Mouse (Mus musculus) spleen, adult 2 months (tissue): ENCODE data around the gene Hoxd10.

Experiments
- CTCF ChIP-seq: fragments of 200-500 bp; IDR thresholded peaks from 2 replicates; pipeline ENCODE4 v1.5.1; 2011; ENCODE audit warnings: mild to moderate bottlenecking, inconsistent platforms; ENCODE audit not compliant: insufficient read depth, insufficient read length, insufficient replicate concordance; ENCODE audit errors: extremely low read depth
- POLR2A ChIP-seq: fragments of 200-500 bp; IDR thresholded peaks from 2 replicates; pipeline ENCODE4 v1.6.1; 2011; ENCODE audit warnings: low read depth, low read length, inconsistent platforms

DNA sequence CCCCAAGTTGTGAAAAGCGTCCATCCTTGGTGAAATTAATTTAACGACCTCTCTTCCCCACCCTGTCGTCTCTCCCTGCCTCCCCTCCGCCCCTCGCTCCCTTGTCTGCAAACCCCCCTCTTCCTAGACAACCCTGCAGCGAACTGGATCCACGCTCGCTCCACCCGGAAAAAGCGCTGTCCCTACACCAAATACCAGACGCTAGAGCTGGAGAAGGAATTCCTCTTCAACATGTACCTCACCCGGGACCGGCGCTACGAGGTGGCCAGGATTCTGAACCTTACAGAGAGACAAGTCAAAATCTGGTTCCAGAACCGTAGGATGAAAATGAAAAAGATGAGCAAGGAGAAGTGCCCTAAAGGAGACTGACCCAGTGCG lies 7.3 kb downstream of the Hoxd10 start:
- TF ChIP-seq CTCF (no peak), POLR2A (no peak)
